Mouse (Mus musculus): Measurements from ENCODE around the gene AC124108.1. TPM values are rescaled to one million over a fixed set of nuclear protein-coding genes. Genes with fewer than 3 reads are reported as not detected.
"Not testable (repeated sequence)": the region's sequence is repeated elsewhere in the genome, so short reads cannot be mapped to it uniquely, and the experiment has no call there.

AC124108.1 gene
- total RNA-seq, 2 experiments from 2014 or later: not detected

GRCm38 (mm10) chr1:132162618-132163017 is 28.6 kb upstream of the AC124108.1 start:
- intact Hi-C loops (cut with DNase I); DNase-seq: not testable (repeated sequence)

GRCm38 (mm10) chr1:132164780-132165518 is 26.3 kb upstream of the AC124108.1 start:
- intact Hi-C loops (cut with DNase I): loop anchor here (5.0 kb wide), 1 partner anchor 42 kb away; no protein-coding TSS in a partner anchor
- no peak for DNase-seq

GRCm38 (mm10) chr1:132165859-132166258 is 25.4 kb upstream of the AC124108.1 start:
- DNase-seq: no peak

GRCm38 (mm10) chr1:132168115-132168767 is 23.0 kb upstream of the AC124108.1 start:
- peak in 1 of 2 experiments; percentile 22 for DNase-seq
- intact Hi-C loops (cut with DNase I): loop anchor here (5.0 kb wide), 1 partner anchor 39 kb away; no protein-coding TSS in a partner anchor

More at GRCm38 (mm10) chr1:132165859-132166258, 25.4 kb upstream of the AC124108.1 start:
- intact Hi-C loops (cut with DNase I): loop anchor here (5.0 kb wide), 1 partner anchor 41 kb away; no protein-coding TSS in a partner anchor

- intact Hi-C loops (cut with DNase I): no loop called here
- DNase-seq: no peak
These were observed 20.6 kb upstream of the AC124108.1 start for GRCm38 (mm10) chr1:132170698-132171097.

GRCm38 (mm10) chr1:132171619-132172018 is 19.6 kb upstream of the AC124108.1 start:
- no peak for DNase-seq
- intact Hi-C loops (cut with DNase I): no loop called here

- intact Hi-C loops (cut with DNase I): no loop called here
- no peak for DNase-seq
These were observed 5.0 kb upstream of the AC124108.1 start for GRCm38 (mm10) chr1:132186303-132186702.

GRCm38 (mm10) chr1:132188442-132189066 is 2.7 kb upstream of the AC124108.1 start:
- intact Hi-C loops (cut with DNase I): no loop called here
- DNase-seq: no peak

- no peak for DNase-seq
- intact Hi-C loops (cut with DNase I): no loop called here
These were observed 2.0 kb upstream of the AC124108.1 start for GRCm38 (mm10) chr1:132189231-132189630.

- intact Hi-C loops (cut with DNase I): no loop called here
- DNase-seq: peak in 1 of 2 experiments; percentile 47
These were observed 1.2 kb upstream of the AC124108.1 start for GRCm38 (mm10) chr1:132190040-132190513.

GRCm38 (mm10) chr1:132190621-132191092 is 600 bp upstream of the AC124108.1 start:
- intact Hi-C loops (cut with DNase I): no loop called here
- no peak for DNase-seq

- intact Hi-C loops (cut with DNase I): no loop called here
- no peak for DNase-seq
These were observed 776 bp downstream of the AC124108.1 start for GRCm38 (mm10) chr1:132191786-132192680.

- intact Hi-C loops (cut with DNase I): no loop called here
- DNase-seq: no peak
These were observed 2.5 kb downstream of the AC124108.1 start for GRCm38 (mm10) chr1:132193806-132194205.

- no peak for DNase-seq
- intact Hi-C loops (cut with DNase I): no loop called here
These were observed 3.4 kb downstream of the AC124108.1 start for GRCm38 (mm10) chr1:132194624-132195023.

- intact Hi-C loops (cut with DNase I): no loop called here
- DNase-seq: no peak
These were observed 3.8 kb downstream of the AC124108.1 start for GRCm38 (mm10) chr1:132195100-132195499.

- no peak for DNase-seq
- intact Hi-C loops (cut with DNase I): no loop called here
These were observed 4.4 kb downstream of the AC124108.1 start for GRCm38 (mm10) chr1:132195681-132196080.

- no peak for DNase-seq
- intact Hi-C loops (cut with DNase I): no loop called here
These were observed 5.1 kb downstream of the AC124108.1 start for GRCm38 (mm10) chr1:132196337-132196736.

- intact Hi-C loops (cut with DNase I): no loop called here
- no peak for DNase-seq
These were observed 6.4 kb downstream of the AC124108.1 start for GRCm38 (mm10) chr1:132197666-132198065.

- no peak for DNase-seq
- intact Hi-C loops (cut with DNase I): no loop called here
These were observed 7.3 kb downstream of the AC124108.1 start for GRCm38 (mm10) chr1:132198401-132199071.
